Mouse (Mus musculus) MEL (cell line): ENCODE data around the gene Ctsr.
"Not testable (repeated sequence)": the region's sequence is repeated elsewhere in the genome, so short reads cannot be mapped to it uniquely, and the experiment has no call there.

Source experiments
- CTCF ChIP-seq, 3 experiments: IDR thresholded peaks in 2 of 3; conservative IDR thresholded peaks in 1 of 3; 2 replicates each; pipeline ENCODE4 v1.5.1; 2011 to 2012; ENCODE audit warnings: low read length in 3 of 3, low read depth in 2 of 3, mild to moderate bottlenecking in 2 of 3, improper control_type of control experiment in 1 of 3, inconsistent platforms in 1 of 3, mixed read lengths in 1 of 3, moderate library complexity in 1 of 3; ENCODE audit not compliant: control insufficient read depth in 1 of 3, insufficient read depth in 1 of 3, poor library complexity in 1 of 3, severe bottlenecking in 1 of 3
- EP300 ChIP-seq, 2 experiments: IDR thresholded peaks; 2 replicates each; pipeline ENCODE4 v1.6.1; 2011; ENCODE audit warnings: improper control_type of control experiment in 2 of 2, low read length in 2 of 2, low read depth in 1 of 2, mild to moderate bottlenecking in 1 of 2
- JUND ChIP-seq: IDR thresholded peaks from 2 replicates; pipeline ENCODE4 v1.6.1; 2011; ENCODE audit warnings: low read depth, mild to moderate bottlenecking, improper control_type of control experiment, low read length
- MAFK ChIP-seq: IDR thresholded peaks from 2 replicates; pipeline ENCODE4 v1.6.1; 2011; ENCODE audit warnings: low read depth, mild to moderate bottlenecking, low read length, improper control_type of control experiment, borderline replicate concordance
- MEF2A ChIP-seq: IDR thresholded peaks from 2 replicates; pipeline ENCODE4 v1.6.1; 2014; ENCODE audit warnings: low read depth, mild to moderate bottlenecking, inconsistent platforms, low read length, improper control_type of control experiment; ENCODE audit not compliant: poor library complexity, insufficient replicate concordance, severe bottlenecking; ENCODE audit errors: extremely low read depth
- MXI1 ChIP-seq: IDR thresholded peaks from 2 replicates; pipeline ENCODE4 v1.6.1; 2011; ENCODE audit warnings: mild to moderate bottlenecking, low read depth, low read length, improper control_type of control experiment
- NRF1 ChIP-seq: IDR thresholded peaks from 2 replicates; pipeline ENCODE4 v1.6.1; 2014; ENCODE audit warnings: low read depth, mild to moderate bottlenecking, inconsistent platforms, low read length, improper control_type of control experiment, moderate library complexity; ENCODE audit not compliant: poor library complexity, insufficient read depth, severe bottlenecking
- POLR2A ChIP-seq, 2 experiments: IDR thresholded peaks; 2 replicates each; pipeline ENCODE4 v1.6.1; 2011 to 2012; ENCODE audit warnings: low read length in 2 of 2, mild to moderate bottlenecking in 2 of 2, control low read depth in 1 of 2, improper control_type of control experiment in 1 of 2, low read depth in 1 of 2, moderate library complexity in 1 of 2; ENCODE audit not compliant: control insufficient read depth in 1 of 2, insufficient read depth in 1 of 2, poor library complexity in 1 of 2
- USF1 ChIP-seq: IDR thresholded peaks from 2 replicates; pipeline ENCODE4 v1.6.1; 2014; ENCODE audit warnings: low read depth, mild to moderate bottlenecking, inconsistent platforms, low read length, improper control_type of control experiment, moderate library complexity

DNA sequence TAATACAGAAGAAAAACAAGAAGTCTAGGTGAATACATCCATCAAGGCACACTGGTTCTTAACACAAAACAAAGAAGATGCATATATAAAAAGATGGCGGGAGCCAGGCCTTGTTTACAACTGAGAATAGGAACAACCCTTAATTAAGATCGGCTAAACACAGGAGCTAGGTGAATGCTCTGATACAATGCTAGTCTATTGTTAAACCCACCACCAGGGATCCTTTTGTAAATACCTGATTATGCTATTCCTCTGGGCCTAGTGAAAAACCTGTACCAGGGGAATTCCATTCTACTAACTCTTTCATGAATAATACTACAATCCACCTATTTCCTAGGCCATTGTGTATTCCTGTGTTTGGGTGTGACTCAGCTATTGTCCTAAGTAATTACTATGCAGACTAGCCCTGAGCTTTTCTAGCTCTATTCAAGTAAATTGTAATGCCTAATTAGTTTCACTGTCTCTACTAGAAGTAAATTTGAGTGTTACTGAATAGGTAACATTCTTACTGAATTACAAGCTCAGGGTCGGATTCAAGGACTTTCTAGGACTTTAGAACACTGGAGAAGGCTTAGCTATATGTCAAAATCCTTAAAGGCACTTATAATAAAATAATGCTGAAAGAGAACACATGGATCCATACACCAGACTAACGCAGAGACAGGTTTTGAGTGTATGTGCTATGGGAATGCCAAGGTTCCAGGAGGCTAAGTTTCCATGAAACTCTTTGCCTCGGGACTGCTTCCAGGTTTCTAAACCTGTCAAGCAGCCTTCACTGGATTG is 21.3 kb upstream of the Ctsr start:
- TF ChIP-seq MEF2A; CTCF (IDR thresholded peaks at IDR 0.05 in 2 of 3, conservative IDR thresholded peaks at IDR 0.05 in 1 of 3; ENCODE audit: control insufficient read depth in 1 of 3, insufficient read depth in 1 of 3, low read depth in 2 of 3, low read length in 3 of 3, poor library complexity in 1 of 3, severe bottlenecking in 1 of 3); MXI1; NRF1; EP300 (IDR thresholded peaks at IDR 0.05; ENCODE audit: low read depth in 1 of 2, low read length in 2 of 2); USF1; JUND; POLR2A (IDR thresholded peaks at IDR 0.05; ENCODE audit: control insufficient read depth in 1 of 2, insufficient read depth in 1 of 2, low read depth in 1 of 2, low read length in 2 of 2, poor library complexity in 1 of 2); MAFK: not testable (repeated sequence)
